Mouse (Mus musculus) CH12.LX (cell line): Measurements from ENCODE around the gene Mrpl16.

Experiments
- CHD1 ChIP-seq: IDR thresholded peaks from 2 replicates; pipeline ENCODE4 v1.6.1; 2012; ENCODE audit warnings: low read depth, low read length, improper control_type of control experiment, inconsistent platforms
- CTCF ChIP-seq, 2 experiments: IDR thresholded peaks in 1 of 2; conservative IDR thresholded peaks in 1 of 2; 2 replicates each; pipeline ENCODE4 v1.5.1; 2011 to 2012; ENCODE audit warnings: low read depth in 2 of 2, low read length in 2 of 2, improper control_type of control experiment in 1 of 2, inconsistent platforms in 1 of 2, mild to moderate bottlenecking in 1 of 2, moderate library complexity in 1 of 2
- E2F4 ChIP-seq: IDR thresholded peaks from 2 replicates; pipeline ENCODE4 v1.6.1; 2011; ENCODE audit warnings: low read depth, low read length, improper control_type of control experiment; ENCODE audit not compliant: insufficient replicate concordance
- ELF1 ChIP-seq: IDR thresholded peaks from 2 replicates; pipeline ENCODE4 v1.6.1; 2014; ENCODE audit warnings: low read depth, mild to moderate bottlenecking, inconsistent platforms, low read length, improper control_type of control experiment
- EP300 ChIP-seq: IDR thresholded peaks from 2 replicates; pipeline ENCODE4 v1.6.1; 2011; ENCODE audit warnings: low read length, improper control_type of control experiment
- GABPA ChIP-seq: IDR thresholded peaks from 2 replicates; pipeline ENCODE4 v1.6.1; 2012; ENCODE audit warnings: low read depth, low read length, improper control_type of control experiment, inconsistent platforms; ENCODE audit not compliant: insufficient replicate concordance
- NELFE ChIP-seq: IDR thresholded peaks from 2 replicates; pipeline ENCODE4 v1.6.1; 2011; ENCODE audit warnings: low read depth, low read length, improper control_type of control experiment
- POLR2A ChIP-seq: IDR thresholded peaks from 2 replicates; pipeline ENCODE4 v1.6.1; 2011; ENCODE audit warnings: low read depth, mild to moderate bottlenecking, improper control_type of control experiment, low read length
- SIN3A ChIP-seq: IDR thresholded peaks from 2 replicates; pipeline ENCODE4 v1.6.1; 2012; ENCODE audit warnings: low read length, improper control_type of control experiment, inconsistent platforms
- SMC3 ChIP-seq: IDR thresholded peaks from 2 replicates; pipeline ENCODE4 v1.6.1; 2011; ENCODE audit warnings: low read depth, low read length, improper control_type of control experiment
- UBTF ChIP-seq: IDR thresholded peaks from 2 replicates; pipeline ENCODE4 v1.6.1; 2012; ENCODE audit warnings: low read depth, mild to moderate bottlenecking, inconsistent platforms, low read length, improper control_type of control experiment, moderate library complexity
- USF1 ChIP-seq: IDR thresholded peaks from 2 replicates; pipeline ENCODE4 v1.6.1; 2014; ENCODE audit warnings: low read depth, mild to moderate bottlenecking, inconsistent platforms, low read length, improper control_type of control experiment
- ZC3H11A ChIP-seq: IDR thresholded peaks from 2 replicates; pipeline ENCODE4 v1.6.1; 2012; ENCODE audit warnings: low read depth, mild to moderate bottlenecking, inconsistent platforms, low read length, improper control_type of control experiment
- ZMIZ1 ChIP-seq: IDR thresholded peaks from 2 replicates; pipeline ENCODE4 v1.6.1; 2012; ENCODE audit warnings: low read depth, mild to moderate bottlenecking, inconsistent platforms, low read length, improper control_type of control experiment

GRCm38 (mm10) chr19:11800531-11801315 lies 30.5 kb downstream of the Mrpl16 start:
- TF ChIP-seq CHD1 = no peak
- peak in 1 of 2 experiments; percentile 60; a peak in 2 of 4 replicates for TF ChIP-seq CTCF (conservative IDR thresholded peaks at IDR 0.05 in 1 of 2, IDR thresholded peaks at IDR 0.05 in 1 of 2; ENCODE audit: low read depth in 2 of 2, low read length in 2 of 2)
- TF ChIP-seq EP300 = no peak
- TF ChIP-seq NELFE = no peak
- no peak for TF ChIP-seq UBTF
- TF ChIP-seq POLR2A = no peak
- TF ChIP-seq GABPA = no peak
- no peak for TF ChIP-seq USF1
- TF ChIP-seq SIN3A = no peak
- no peak for TF ChIP-seq ZC3H11A
- TF ChIP-seq SMC3 = peak; percentile 38
- no peak for TF ChIP-seq ZMIZ1
- no peak for TF ChIP-seq ELF1
- no peak for TF ChIP-seq E2F4
